Mouse (Mus musculus) erythroblast, embryonic 14.5 days (primary cell): ENCODE results near the gene Pln. TPM values are rescaled to one million over a fixed set of nuclear protein-coding genes. Genes with fewer than 3 reads are reported as not detected.

Experiments used
- H3K27me3 ChIP-seq: 2 replicates; pipeline ENCODE4 v1.6.1; 2012; ENCODE audit warnings: inconsistent platforms; ENCODE audit not compliant: control insufficient read depth
- H3K36me3 ChIP-seq: 2 replicates; pipeline ENCODE4 v1.6.1; 2012; ENCODE audit warnings: mild to moderate bottlenecking, inconsistent platforms; ENCODE audit not compliant: control insufficient read depth
- H3K4me1 ChIP-seq: 2 replicates; pipeline ENCODE4 v1.6.1; 2012; ENCODE audit warnings: inconsistent platforms; ENCODE audit not compliant: control insufficient read depth
- H3K4me3 ChIP-seq: replicated peaks from 2 replicates; pipeline ENCODE3; 2012; ENCODE audit warnings: moderate library complexity, mild to moderate bottlenecking, inconsistent platforms
- H3K9me3 ChIP-seq: 2 replicates; pipeline ENCODE4 v1.6.1; 2012; ENCODE audit warnings: low read length, inconsistent platforms, mixed read lengths; ENCODE audit not compliant: control insufficient read depth
- GATA1 ChIP-seq: IDR thresholded peaks from 2 replicates; pipeline ENCODE4 v1.6.1; 2012; ENCODE audit warnings: low read length, inconsistent platforms, mixed read lengths
- TAL1 ChIP-seq: IDR thresholded peaks from 3 replicates; pipeline ENCODE4 v1.6.1; 2012; ENCODE audit warnings: low read length, inconsistent platforms, mixed read lengths
- polyA plus RNA-seq: library from polyadenylated mRNA; stranded (reverse); fragments of >175 nt; gene quantifications from 2 replicates; pipeline ENCODE4 v1.2.3, GENCODE M21; 2012

Pln gene
- polyA plus RNA-seq, 1 experiment, result not detected

- Histone ChIP-seq H3K36me3 (peaks cover 5% of the 10 kb centered on the region), H3K27me3 (no peaks in the 10 kb centered on the region), H3K4me1 (peaks cover 5% of the 10 kb centered on the region), H3K9me3 (no peaks in the 10 kb centered on the region), H3K4me3 (no peak overlapping the region)
- no peak for TF ChIP-seq TAL1
- TF ChIP-seq GATA1, result no peak
Observed at GRCm38 (mm10) chr10:53349254-53349653, 11.8 kb downstream of the Pln start.

GRCm38 (mm10) chr10:53353665-53354064 is 16.2 kb downstream of the Pln start:
- Histone ChIP-seq H3K36me3 (peaks cover 15% of the 10 kb centered on the region), H3K4me1 (peaks cover 5% of the 10 kb centered on the region), H3K4me3 (no peak overlapping the region), H3K9me3 (no peaks in the 10 kb centered on the region), H3K27me3 (no peaks in the 10 kb centered on the region)
- TF ChIP-seq GATA1, result no peak
- TF ChIP-seq TAL1, result no peak

- peaks cover 15% of the 10 kb centered on the region for H3K36me3 ChIP-seq
- no peaks in the 10 kb centered on the region for H3K27me3 ChIP-seq
- H3K4me3 ChIP-seq, result no peak overlapping the region
- no peak for TF ChIP-seq GATA1
- TF ChIP-seq TAL1, result no peak
- no peaks in the 10 kb centered on the region for H3K9me3 ChIP-seq
- no peaks in the 10 kb centered on the region for H3K4me1 ChIP-seq
Observed at GRCm38 (mm10) chr10:53359016-53359415, 21.5 kb downstream of the Pln start.

GRCm38 (mm10) chr10:53364311-53364710 is 26.8 kb downstream of the Pln start:
- Histone ChIP-seq H3K27me3 (no peaks in the 10 kb centered on the region), H3K36me3 (peaks cover 3% of the 10 kb centered on the region; the same call in 1 of the 2 replicates), H3K4me1 (no peaks in the 10 kb centered on the region), H3K4me3 (no peak overlapping the region), H3K9me3 (no peaks in the 10 kb centered on the region)
- TF ChIP-seq TAL1 (no peak), GATA1 (no peak)

- H3K4me1 ChIP-seq, result no peaks in the 10 kb centered on the region
- peaks cover 3% of the 10 kb centered on the region; the same call in 1 of the 2 replicates for H3K36me3 ChIP-seq
- peaks cover 3% of the 10 kb centered on the region; the same call in 1 of the 2 replicates for H3K9me3 ChIP-seq
- TF ChIP-seq TAL1, result no peak
- no peak for TF ChIP-seq GATA1
- H3K4me3 ChIP-seq, result no peak overlapping the region
- H3K27me3 ChIP-seq, result no peaks in the 10 kb centered on the region
Observed at GRCm38 (mm10) chr10:53367265-53367664, 29.8 kb downstream of the Pln start.

GRCm38 (mm10) chr10:53373885-53374578 is 36.6 kb downstream of the Pln start:
- Histone ChIP-seq H3K27me3 (no peaks in the 10 kb centered on the region), H3K36me3 (no peaks in the 10 kb centered on the region), H3K4me3 (no peak overlapping the region), H3K9me3 (peaks cover 3% of the 10 kb centered on the region; the same call in 1 of the 2 replicates), H3K4me1 (peaks cover 7% of the 10 kb centered on the region)
- no peak for TF ChIP-seq TAL1
- no peak for TF ChIP-seq GATA1

- no peaks in the 10 kb centered on the region for H3K36me3 ChIP-seq
- H3K9me3 ChIP-seq, result no peaks in the 10 kb centered on the region
- TF ChIP-seq TAL1 (no peak), GATA1 (no peak)
- no peak overlapping the region for H3K4me3 ChIP-seq
- H3K27me3 ChIP-seq, result peaks cover 2% of the 10 kb centered on the region; the same call in 1 of the 2 replicates
- H3K4me1 ChIP-seq, result peaks cover 22% of the 10 kb centered on the region
Observed at GRCm38 (mm10) chr10:53377096-53377495, 39.6 kb downstream of the Pln start.

GRCm38 (mm10) chr10:53378296-53378695 is 40.8 kb downstream of the Pln start:
- peaks cover 2% of the 10 kb centered on the region; the same call in 1 of the 2 replicates for H3K27me3 ChIP-seq
- H3K4me1 ChIP-seq, result peaks cover 22% of the 10 kb centered on the region
- TF ChIP-seq GATA1, result no peak
- no peak for TF ChIP-seq TAL1
- no peaks in the 10 kb centered on the region for H3K9me3 ChIP-seq
- H3K36me3 ChIP-seq, result no peaks in the 10 kb centered on the region
- H3K4me3 ChIP-seq, result peak overlapping the region; percentile 80

GRCm38 (mm10) chr10:53378981-53379708 is 41.7 kb downstream of the Pln start:
- Histone ChIP-seq H3K4me3 (peak overlapping the region; percentile 80), H3K36me3 (no peaks in the 10 kb centered on the region), H3K9me3 (no peaks in the 10 kb centered on the region), H3K27me3 (peaks cover 2% of the 10 kb centered on the region; the same call in 1 of the 2 replicates), H3K4me1 (peaks cover 22% of the 10 kb centered on the region)
- TF ChIP-seq TAL1 (no peak), GATA1 (no peak)
